Mouse (Mus musculus): Measurements from ENCODE around the gene Xiap. TPM values are rescaled to one million over a fixed set of nuclear protein-coding genes. Genes with fewer than 3 reads are reported as not detected.

Xiap gene
- total RNA-seq, 2 experiments from 2014 or later, result 16.2 to 18.5 TPM

DNA sequence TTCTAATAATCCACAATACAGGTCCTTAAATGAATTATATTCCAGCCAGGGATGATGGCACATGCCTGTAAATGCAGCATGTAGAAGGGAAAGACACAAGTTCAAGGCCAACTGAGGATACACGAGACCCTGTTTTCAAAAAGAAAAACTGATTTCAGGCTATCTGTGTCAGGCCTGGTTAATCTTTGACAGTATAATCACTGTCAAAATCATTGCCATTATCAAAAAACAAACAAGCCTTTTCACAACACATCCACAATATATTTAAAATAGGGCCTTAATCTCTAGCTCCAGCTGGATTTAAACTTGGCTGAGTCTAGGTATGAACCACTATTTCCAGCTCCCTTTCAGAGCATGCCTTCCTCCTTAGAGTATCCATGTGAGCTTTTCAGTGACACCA lies 51.1 kb downstream of the Xiap start:
- no peak overlapping the region for H3K4me3 ChIP-seq
- no peak for TF ChIP-seq CTCF (IDR thresholded peaks at IDR 0.05)
- H3K27ac ChIP-seq, result no peak overlapping the region
- DNase-seq, result no peak
- intact Hi-C loops (cut with DNase I), result no loop called here

DNA sequence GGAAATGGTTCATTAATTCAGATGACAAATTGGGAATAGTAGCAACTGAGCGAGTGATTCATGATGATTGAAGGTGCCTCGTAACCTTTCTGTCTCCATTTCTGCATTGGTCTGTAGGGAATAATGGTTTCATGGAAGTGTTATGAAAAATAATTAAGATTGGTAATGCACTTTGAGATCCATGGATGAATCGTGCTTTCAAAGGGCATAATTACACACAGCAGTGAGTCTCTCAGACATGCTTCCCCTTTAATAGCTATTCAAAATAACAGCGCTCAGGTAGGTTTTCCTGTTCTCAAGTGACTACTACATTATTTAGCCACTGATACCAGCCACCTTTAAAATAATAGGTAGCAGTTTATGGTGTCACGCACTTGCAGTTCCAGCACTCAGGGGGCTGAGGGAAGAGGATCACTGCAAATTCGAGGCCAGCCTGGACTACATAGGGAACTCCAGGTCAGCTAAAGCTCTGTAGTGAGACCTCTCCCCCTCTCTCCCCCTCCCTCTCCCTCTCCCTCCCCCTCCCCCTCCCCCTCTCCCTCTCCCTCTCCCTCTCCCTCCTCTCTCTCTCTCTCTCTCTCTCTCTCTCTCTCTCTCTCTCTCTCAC lies 60.1 kb downstream of the Xiap start:
- Histone ChIP-seq H3K4me3 (no peak overlapping the region), H3K27ac (no peak overlapping the region)
- no peak for TF ChIP-seq CTCF (IDR thresholded peaks at IDR 0.05)
- intact Hi-C loops (cut with DNase I), result no loop called here
- no peak for DNase-seq

DNA sequence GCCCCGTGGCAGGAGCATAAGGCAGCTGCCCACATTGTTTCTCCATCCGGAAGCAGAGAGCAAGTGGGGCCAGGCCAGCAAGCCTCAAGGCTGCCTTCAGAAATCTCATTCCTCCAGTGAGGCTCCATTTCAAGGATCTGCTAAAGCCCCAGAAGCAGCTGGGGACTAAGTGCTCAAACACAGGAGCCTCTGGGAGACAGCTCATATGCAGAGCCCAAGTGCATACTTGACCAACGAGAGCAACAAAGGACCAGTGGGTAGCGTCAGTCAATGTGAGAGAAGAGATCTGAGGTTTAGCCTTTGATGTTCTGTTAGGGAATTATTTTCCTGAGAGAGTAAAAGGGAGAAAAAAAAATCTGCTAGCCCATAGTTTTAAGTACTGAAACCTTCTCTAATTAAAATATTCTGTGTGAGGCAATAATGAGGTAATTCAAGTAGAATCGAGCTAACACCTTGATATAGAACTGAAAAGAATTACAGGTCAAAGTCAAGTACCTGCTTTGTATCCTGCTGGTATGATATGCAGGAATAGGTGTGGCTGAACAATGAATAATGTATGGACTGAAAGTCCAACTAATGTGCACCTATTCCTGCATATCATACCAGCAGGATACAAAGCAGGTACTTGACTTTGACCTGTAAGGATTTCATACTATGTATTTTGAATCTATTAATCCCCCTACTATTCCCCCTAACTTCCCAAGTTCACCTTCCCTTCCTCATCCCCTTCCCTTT lies 65.7 kb downstream of the Xiap start:
- no peak overlapping the region for H3K4me3 ChIP-seq
- no peak overlapping the region for H3K27ac ChIP-seq
- TF ChIP-seq CTCF (IDR thresholded peaks at IDR 0.05), result no peak
- intact Hi-C loops (cut with DNase I), result no loop called here
- no peak for DNase-seq

DNA sequence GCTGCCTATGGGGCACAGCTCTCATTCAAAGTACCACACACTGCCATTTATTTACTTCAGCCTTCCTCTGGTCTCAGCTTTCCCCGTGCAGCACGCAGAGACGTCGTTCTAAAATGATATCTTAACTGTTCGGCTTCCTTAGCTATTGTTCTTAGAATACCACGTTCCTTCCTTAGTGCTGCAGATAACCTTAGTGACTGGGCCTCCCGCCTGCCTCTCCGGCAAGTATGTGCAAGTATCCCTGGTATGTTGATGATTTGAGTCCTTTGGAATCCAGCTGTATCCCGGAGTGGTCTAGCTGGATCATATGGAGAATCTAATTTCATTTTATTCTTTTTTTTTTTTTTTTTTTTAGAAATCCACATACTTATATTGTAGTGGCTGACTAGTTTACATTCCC lies 80.4 kb downstream of the Xiap start:
- Histone ChIP-seq H3K4me3 (no peak overlapping the region), H3K27ac (no peak overlapping the region)
- TF ChIP-seq CTCF (IDR thresholded peaks at IDR 0.05), result no peak
- intact Hi-C loops (cut with DNase I), result no loop called here
- no peak for DNase-seq

DNA sequence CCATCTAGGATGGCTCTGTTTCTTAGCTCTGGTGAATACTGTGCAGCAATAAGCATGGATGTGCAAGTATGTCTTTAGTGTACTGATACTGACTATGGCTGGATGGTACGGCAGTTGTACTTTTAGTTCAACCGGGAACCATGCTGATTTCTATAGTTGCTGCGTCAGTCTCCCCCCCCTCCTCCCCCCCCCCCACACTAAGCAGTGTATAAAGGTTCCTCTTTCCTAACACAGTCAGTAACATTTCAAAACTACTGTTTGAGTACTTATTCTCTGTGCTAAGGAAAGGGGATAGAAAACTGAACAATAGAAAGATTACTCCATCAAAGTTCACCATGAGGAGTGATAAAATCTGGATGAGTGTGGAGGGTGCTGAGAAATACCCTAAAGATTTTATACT lies 83.1 kb downstream of the Xiap start:
- DNase-seq, result no peak
- no peak for TF ChIP-seq CTCF (IDR thresholded peaks at IDR 0.05)
- Histone ChIP-seq H3K27ac (no peak overlapping the region), H3K4me3 (no peak overlapping the region)
- intact Hi-C loops (cut with DNase I), result no loop called here

DNA sequence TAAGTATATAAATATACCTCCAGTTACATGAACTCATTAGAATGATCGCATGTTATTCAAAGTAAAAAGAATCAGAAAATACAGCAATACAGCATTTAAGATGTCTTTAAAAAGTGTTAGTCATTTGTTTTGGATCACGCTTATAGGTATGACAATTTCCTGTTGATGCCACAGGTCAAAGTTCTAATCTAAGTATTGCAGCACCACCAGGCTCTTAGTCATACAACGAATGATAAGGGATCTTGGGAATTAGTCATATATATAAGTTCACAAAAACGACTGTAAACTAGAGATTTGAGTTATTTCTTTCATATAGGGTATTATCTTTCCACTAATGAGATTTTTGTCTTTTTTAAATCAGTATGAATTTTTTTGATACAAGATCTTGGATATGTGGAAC lies 84.5 kb downstream of the Xiap start:
- intact Hi-C loops (cut with DNase I), result no loop called here
- H3K4me3 ChIP-seq, result no peak overlapping the region
- TF ChIP-seq CTCF (IDR thresholded peaks at IDR 0.05), result no peak
- no peak for DNase-seq
- H3K27ac ChIP-seq, result no peak overlapping the region

DNA sequence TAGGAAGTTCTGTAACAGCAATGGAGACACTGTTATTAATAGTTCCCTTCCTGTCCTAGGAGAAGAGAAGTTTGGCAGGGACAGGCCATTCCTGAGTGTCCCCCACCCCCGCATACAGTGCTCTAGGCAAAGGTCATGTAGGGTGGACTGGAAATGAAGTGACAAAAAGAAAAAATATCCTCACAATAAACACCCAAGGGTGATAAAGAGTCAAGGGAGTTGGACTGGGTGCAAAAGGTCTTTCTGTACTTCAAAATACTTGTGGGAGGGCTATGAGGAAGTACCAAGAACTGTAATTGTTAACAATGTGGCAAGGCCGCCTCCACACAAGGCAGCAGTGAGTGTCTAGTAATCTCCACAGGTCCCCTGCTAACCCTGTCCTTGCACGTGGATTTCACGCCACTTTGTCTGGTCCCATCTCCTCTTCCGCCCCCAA lies 88.6 kb downstream of the Xiap start:
- peak overlapping the region; percentile 83 for H3K4me3 ChIP-seq
- H3K27ac ChIP-seq, result peak overlapping the region; percentile 98
- no peak for TF ChIP-seq CTCF (IDR thresholded peaks at IDR 0.05)
- peak; percentile 18 for DNase-seq
- intact Hi-C loops (cut with DNase I), result loop anchor here (5.0 kb wide), 2 partner anchors 81 to 116 kb away; no protein-coding TSS in a partner anchor

DNA sequence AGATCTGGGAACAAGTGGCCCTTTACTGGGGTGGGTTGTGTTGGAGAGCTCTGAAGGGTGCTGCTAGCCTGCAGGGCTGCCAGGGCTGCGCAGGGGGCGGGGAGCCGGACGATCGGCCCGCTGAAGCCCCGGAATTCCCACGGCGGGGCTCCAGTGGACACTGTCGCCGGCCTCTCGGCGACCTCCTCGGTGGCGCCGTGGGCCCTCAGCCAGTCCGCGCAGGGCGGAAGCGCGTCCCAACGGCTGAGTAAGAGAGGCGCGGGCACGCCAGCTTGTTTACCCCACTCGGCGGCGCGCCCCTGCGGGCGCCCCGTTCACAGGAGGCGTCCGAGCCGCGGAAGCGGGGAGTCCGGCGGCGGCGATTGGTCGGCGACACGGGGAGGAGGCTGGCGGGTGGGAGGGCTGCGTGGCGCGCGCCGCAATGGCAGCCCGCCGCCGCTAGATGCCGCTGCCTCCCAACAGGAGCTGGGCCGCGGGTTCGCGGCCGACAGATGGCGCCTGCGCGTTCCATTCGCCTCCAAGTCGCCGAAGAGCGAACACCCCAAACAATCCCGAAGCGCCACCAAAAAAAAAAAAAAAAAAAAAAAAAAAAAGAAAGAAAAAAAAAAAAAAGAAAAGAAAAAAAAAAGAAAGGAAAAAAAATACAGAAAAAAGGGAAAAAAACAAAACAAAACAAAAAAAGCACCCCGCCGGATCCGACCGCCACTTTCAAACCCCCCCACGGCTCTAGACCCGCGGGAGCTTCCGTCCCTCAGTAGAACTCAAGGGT lies 89.5 kb downstream of the Xiap start, which contains the start of gene Stag2:
TSS of gene Stag2 (plus strand) at position 530 of the 769 bp plus-strand sequence.
- Histone ChIP-seq H3K27ac (peak within 1 kb of the TSS; percentile 98), H3K4me3 (peak within 1 kb of the TSS; percentile 83)
- intact Hi-C loops (cut with DNase I), result loop anchor here (5.0 kb wide), 2 partner anchors 82 to 117 kb away; no protein-coding TSS in a partner anchor
- DNase-seq, result peak; percentile 94
- TF ChIP-seq CTCF (IDR thresholded peaks at IDR 0.05), result peak; percentile 79

DNA sequence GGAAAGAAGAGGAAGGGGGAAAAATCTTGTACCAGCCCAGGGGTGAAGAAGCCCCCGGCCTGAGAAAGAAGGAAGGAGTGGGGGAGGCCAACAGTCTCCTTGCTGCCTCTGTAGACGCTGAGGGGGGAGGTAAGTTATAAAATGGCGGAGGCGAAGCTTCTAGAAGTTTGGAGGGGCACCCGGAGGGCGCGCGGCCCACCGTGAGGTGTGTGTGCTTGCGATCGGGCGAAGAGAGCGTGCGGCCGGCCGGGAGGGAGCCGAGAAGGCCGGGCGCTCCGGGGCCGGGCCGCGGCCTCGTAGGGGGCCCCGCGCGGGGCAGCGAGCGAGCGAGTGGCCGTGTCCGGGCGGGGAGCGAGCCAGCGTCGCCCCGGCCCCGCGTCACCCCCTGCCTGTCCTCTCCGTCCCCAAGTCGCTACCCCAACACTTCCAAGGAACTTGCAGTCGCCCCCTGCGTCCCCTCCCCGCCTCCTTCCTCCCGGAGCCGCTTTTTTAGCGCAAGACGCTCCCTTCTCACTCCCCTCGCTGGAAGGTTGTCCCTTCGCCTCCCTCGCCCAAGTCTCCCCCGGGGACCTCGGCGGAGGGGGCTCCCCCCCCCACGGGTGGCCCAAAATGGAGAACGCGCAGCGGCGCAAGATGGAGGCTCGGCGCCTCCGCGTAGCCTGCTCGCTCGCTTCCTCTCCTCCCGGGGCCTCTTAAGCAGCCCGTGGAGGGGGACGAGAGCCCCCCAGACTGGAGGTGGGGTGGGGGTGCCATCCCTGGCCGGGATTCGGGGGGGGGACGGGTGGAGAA lies 90.3 kb downstream of the Xiap start:
- peak; percentile 83 for DNase-seq
- Histone ChIP-seq H3K4me3 (peak overlapping the region; percentile 83), H3K27ac (peak overlapping the region; percentile 98)
- TF ChIP-seq CTCF (IDR thresholded peaks at IDR 0.05), result no peak
- intact Hi-C loops (cut with DNase I), result loop anchor here (5.0 kb wide), 3 partner anchors 68 to 117 kb away; no protein-coding TSS in a partner anchor

DNA sequence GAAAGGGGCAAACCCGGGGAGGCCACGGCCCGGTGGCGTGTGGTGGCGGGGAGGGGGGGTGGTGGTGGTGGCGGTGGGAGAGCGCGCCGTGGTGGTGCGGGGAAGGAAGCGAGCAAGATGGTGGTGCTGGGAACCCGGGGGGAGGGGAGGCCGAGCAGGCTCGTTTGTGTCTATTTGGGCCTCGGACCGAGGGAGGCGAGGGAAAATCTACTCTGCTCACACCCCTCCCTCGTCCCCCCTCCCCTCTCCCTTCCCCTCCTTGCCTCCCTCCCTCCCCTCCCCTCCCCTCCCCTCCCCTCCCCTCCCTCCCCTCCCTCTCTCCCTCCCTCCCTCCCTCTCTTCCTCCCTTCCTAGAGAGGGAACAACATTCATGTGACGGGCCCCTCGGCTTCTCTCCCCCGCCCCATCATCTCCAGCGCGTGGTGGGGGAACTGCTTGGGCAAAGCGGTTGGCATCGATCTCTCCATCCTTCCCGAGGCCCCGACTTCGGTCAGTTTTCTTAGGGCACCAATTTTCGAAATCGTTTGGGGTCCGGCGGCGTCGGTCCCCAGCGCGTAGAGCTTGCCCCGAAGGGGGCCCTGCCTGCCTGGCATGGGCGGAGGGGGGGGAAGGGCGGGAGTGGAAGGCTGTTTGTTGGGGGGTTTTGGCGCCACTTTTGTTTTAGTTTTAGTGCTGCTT lies 91.0 kb downstream of the Xiap start:
- TF ChIP-seq CTCF (IDR thresholded peaks at IDR 0.05), result no peak
- peak overlapping the region; percentile 98 for H3K27ac ChIP-seq
- H3K4me3 ChIP-seq, result peak overlapping the region; percentile 83
- DNase-seq, result peak; percentile 84
- intact Hi-C loops (cut with DNase I), result loop anchor here (5.0 kb wide), 1 partner anchor 67 kb away; no protein-coding TSS in a partner anchor

DNA sequence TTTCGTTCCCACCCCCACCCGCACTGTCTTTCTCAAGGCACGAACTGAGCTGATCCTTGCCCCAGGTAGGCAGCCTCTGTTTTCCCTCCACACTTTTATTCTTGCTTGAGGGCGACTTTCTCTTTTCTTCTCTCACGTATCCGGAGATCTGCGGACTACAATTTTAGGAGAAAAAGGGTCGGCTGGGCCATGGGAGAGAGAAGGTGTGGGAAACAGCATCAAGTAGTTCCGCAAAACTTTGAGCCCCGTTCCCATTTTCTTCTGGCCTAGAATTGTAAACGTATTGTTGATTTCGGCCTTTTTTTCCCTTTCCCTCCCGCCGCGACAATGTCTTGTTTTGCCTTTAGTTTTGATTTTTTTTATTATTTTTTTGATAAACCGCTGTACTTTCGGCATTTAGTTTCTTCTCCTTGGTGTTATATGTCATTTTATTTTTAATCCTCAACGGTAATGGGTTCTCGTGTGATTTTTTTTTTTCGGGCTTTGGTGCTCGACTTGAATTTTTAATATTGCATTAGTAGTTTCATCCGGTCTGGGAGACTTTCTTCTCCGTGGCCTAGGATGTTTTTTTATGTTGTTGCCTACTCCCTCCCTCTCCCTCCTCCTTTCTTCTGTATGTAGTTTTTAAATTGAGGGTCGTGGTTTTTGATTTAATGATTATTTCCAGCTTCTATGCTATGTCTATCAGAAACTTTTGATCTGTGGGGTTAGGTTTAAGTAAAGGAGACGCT lies 91.7 kb downstream of the Xiap start:
- DNase-seq, result peak; percentile 15
- H3K27ac ChIP-seq, result peak overlapping the region; percentile 98
- no peak for TF ChIP-seq CTCF (IDR thresholded peaks at IDR 0.05)
- intact Hi-C loops (cut with DNase I), result loop anchor here (5.0 kb wide), 1 partner anchor 66 kb away; no protein-coding TSS in a partner anchor
- H3K4me3 ChIP-seq, result peak overlapping the region; percentile 83
